Mouse (Mus musculus) hematopoietic stem cell, adult 5-6 weeks (primary cell): ENCODE results near the gene Kng1. TPM values are rescaled to one million over a fixed set of nuclear protein-coding genes. Genes with fewer than 3 reads are reported as not detected.
"Not testable (repeated sequence)": the region's sequence is repeated elsewhere in the genome, so short reads cannot be mapped to it uniquely, and the experiment has no call there.

Experiments
- ATAC-seq, 2 experiments: fragments of 125-278 bp in 1 of 2; replicated peaks in 1 of 2; 2 replicates each; pipeline ENCODE4 v1.8.0; 2016 to 2017; ENCODE audit warnings: inconsistent platforms in 2 of 2, mild to moderate bottlenecking in 2 of 2, moderate number of reproducible peaks in 2 of 2, low read depth in 1 of 2, moderate TSS enrichment in 1 of 2; ENCODE audit not compliant: low FRiP score in 2 of 2, poor library complexity in 2 of 2, severe bottlenecking in 2 of 2, insufficient read depth in 1 of 2, low TSS enrichment in 1 of 2
- total RNA-seq: library from RNA; stranded (forward); fragments of 172-1452, 232-1000 nt; gene quantifications from 2 replicates; pipeline ENCODE4 v1.2.3, GENCODE M21; 2017

Kng1 gene
- total RNA-seq: not detected in 2 replicates

GRCm38 (mm10) chr16:23057668-23058447 lies at the start of gene Kng1:
Gene Kng1, plus strand, starts transcription at chr16:23057865.
- ATAC-seq: not testable (repeated sequence)

- not testable (repeated sequence) for ATAC-seq
Observed at GRCm38 (mm10) chr16:23013786-23014185, 43.9 kb upstream of the Kng1 start.

GRCm38 (mm10) chr16:23014645-23015044 lies 43.0 kb upstream of the Kng1 start:
- not testable (repeated sequence) for ATAC-seq

GRCm38 (mm10) chr16:23020571-23020970 lies 37.1 kb upstream of the Kng1 start:
- not testable (repeated sequence) for ATAC-seq

GRCm38 (mm10) chr16:23025111-23025510 lies 32.6 kb upstream of the Kng1 start:
- no peak for ATAC-seq

GRCm38 (mm10) chr16:23026582-23026981 lies 31.1 kb upstream of the Kng1 start:
- ATAC-seq: no peak

- not testable (repeated sequence) for ATAC-seq
Observed at GRCm38 (mm10) chr16:23027341-23027740, 30.3 kb upstream of the Kng1 start.

GRCm38 (mm10) chr16:23028966-23029600 lies 28.6 kb upstream of the Kng1 start, which contains the start of gene Kng2:
Gene Kng2, minus strand, starts transcription at chr16:23029482.
- not testable (repeated sequence) for ATAC-seq

GRCm38 (mm10) chr16:23030673-23031435 lies 26.8 kb upstream of the Kng1 start:
- ATAC-seq: no peak

GRCm38 (mm10) chr16:23033673-23034072 lies 24.0 kb upstream of the Kng1 start:
- no peak for ATAC-seq

GRCm38 (mm10) chr16:23037744-23038143 lies 19.9 kb upstream of the Kng1 start:
- ATAC-seq: no peak

GRCm38 (mm10) chr16:23039281-23039680 lies 18.4 kb upstream of the Kng1 start:
- ATAC-seq: no peak

GRCm38 (mm10) chr16:23040876-23041275 lies 16.8 kb upstream of the Kng1 start:
- no peak for ATAC-seq

- ATAC-seq: peak in 1 of 2 experiments; percentile 53; a peak in 2 of 4 replicates
Observed at GRCm38 (mm10) chr16:23046319-23046718, 11.3 kb upstream of the Kng1 start.

- not testable (repeated sequence) for ATAC-seq
Observed at GRCm38 (mm10) chr16:23059630-23060029, 2.0 kb downstream of the Kng1 start.

GRCm38 (mm10) chr16:23060781-23061325 lies 3.2 kb downstream of the Kng1 start:
- ATAC-seq: not testable (repeated sequence)

- not testable (repeated sequence) for ATAC-seq
Observed at GRCm38 (mm10) chr16:23077516-23077915, 19.9 kb downstream of the Kng1 start.
